Mouse (Mus musculus): ENCODE measurements around the gene Cnot10. TPM values are rescaled to one million over a fixed set of nuclear protein-coding genes. Genes with fewer than 3 reads are reported as not detected.

Gene Cnot10
- total and polyA plus RNA-seq, 2 experiments from 2014 or later = 45.2 to 47.1 TPM

DNA sequence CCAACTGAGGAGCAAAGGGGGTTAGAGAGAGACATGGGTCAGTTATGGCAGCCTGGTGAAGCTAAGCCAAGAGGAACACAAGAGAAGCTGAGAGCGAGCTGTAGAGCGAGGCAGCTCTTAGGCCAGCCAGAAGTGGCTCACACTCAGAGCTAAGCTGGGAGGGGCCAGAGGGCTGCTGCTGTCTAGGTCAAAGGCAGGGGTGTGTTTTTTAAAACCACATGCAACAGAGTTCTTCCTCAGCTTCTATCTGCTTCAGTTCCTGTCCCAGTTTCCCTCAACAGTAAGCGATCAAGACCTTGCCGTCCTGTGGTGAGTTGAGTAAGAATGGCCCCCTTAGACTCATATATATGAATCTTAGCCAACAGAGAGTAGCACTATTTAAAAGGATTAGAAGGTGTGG, 27.0 kb downstream of the Cnot10 start:
- Histone ChIP-seq H3K36me3 (ENCODE audit: insufficient read depth) (peaks cover 63% of the 10 kb centered on the region), H3K9ac (no peak overlapping the region), H3K4me3 (ENCODE audit: low read depth, low read length) (no peak overlapping the region), H3K27ac (ENCODE audit: low read depth, low read length) (no peak overlapping the region), H3K4me2 (ENCODE audit: low read depth) (no peak overlapping the region), H3K27me3 (ENCODE audit: insufficient read depth, low read length) (no peaks in the 10 kb centered on the region), H3K9me3 (ENCODE audit: low read length) (no peaks in the 10 kb centered on the region), H3K4me1 (ENCODE audit: insufficient read depth) (no peaks in the 10 kb centered on the region)
- no peak for TF ChIP-seq CTCF (IDR thresholded peaks at IDR 0.05; ENCODE audit: low read depth)
- ATAC-seq (no peak), DNase-seq (no peak)
- 87% methylated on average over 4 of the region's 4 CpGs for WGBS

GRCm38 (mm10) chr9:114612566-114612965, 27.4 kb downstream of the Cnot10 start:
- H3K4me1 ChIP-seq (ENCODE audit: insufficient read depth) = no peaks in the 10 kb centered on the region
- TF ChIP-seq CTCF (IDR thresholded peaks at IDR 0.05; ENCODE audit: low read depth) = no peak
- H3K4me2 ChIP-seq (ENCODE audit: low read depth) = no peak overlapping the region
- no peak overlapping the region for H3K27ac ChIP-seq (ENCODE audit: low read depth, low read length)
- no peak for ATAC-seq
- H3K4me3 ChIP-seq (ENCODE audit: low read depth, low read length) = no peak overlapping the region
- no peaks in the 10 kb centered on the region for H3K9me3 ChIP-seq (ENCODE audit: low read length)
- 87% methylated on average over 4 of the region's 4 CpGs for WGBS
- DNase-seq = no peak
- no peak overlapping the region for H3K9ac ChIP-seq
- peaks cover 63% of the 10 kb centered on the region for H3K36me3 ChIP-seq (ENCODE audit: insufficient read depth)
- no peaks in the 10 kb centered on the region for H3K27me3 ChIP-seq (ENCODE audit: insufficient read depth, low read length)

DNA sequence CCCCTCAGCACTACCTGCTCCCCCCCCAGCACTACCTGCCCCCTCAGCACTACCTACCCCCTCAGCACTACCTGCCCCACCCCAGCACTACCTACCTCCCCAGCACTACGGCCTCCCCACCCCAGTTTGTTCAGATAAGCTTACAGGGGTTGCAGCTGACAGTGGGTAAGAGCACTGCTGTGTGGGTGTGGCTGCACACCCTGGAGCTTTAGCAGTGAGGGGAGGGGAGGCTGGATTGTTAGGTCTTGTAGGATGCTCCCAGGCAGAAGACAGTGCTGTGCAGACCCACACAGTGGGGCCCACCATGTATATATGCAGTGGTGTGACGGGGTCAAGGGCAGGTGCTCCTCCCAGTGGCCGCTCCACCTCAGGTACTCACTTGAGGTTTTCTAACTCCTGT, 29.7 kb downstream of the Cnot10 start:
- ATAC-seq = no peak
- no peaks in the 10 kb centered on the region for H3K9me3 ChIP-seq (ENCODE audit: low read length)
- WGBS = 96% methylated on average over 3 of the region's 3 CpGs
- H3K4me3 ChIP-seq (ENCODE audit: low read depth, low read length) = no peak overlapping the region
- H3K9ac ChIP-seq = no peak overlapping the region
- peaks cover 67% of the 10 kb centered on the region for H3K36me3 ChIP-seq (ENCODE audit: insufficient read depth)
- no peak for DNase-seq
- no peaks in the 10 kb centered on the region for H3K4me1 ChIP-seq (ENCODE audit: insufficient read depth)
- no peak overlapping the region for H3K4me2 ChIP-seq (ENCODE audit: low read depth)
- H3K27me3 ChIP-seq (ENCODE audit: insufficient read depth, low read length) = no peaks in the 10 kb centered on the region
- no peak overlapping the region for H3K27ac ChIP-seq (ENCODE audit: low read depth, low read length)
- no peak for TF ChIP-seq CTCF (IDR thresholded peaks at IDR 0.05; ENCODE audit: low read depth)

GRCm38 (mm10) chr9:114603876-114604540, 36.0 kb downstream of the Cnot10 start:
- no peak overlapping the region for H3K27ac ChIP-seq (ENCODE audit: low read depth, low read length)
- no peak overlapping the region for H3K9ac ChIP-seq
- 67% methylated on average over 12 of the region's 12 CpGs for WGBS
- DNase-seq (no peak), ATAC-seq (no peak)
- no peaks in the 10 kb centered on the region for H3K4me1 ChIP-seq (ENCODE audit: insufficient read depth)
- H3K9me3 ChIP-seq (ENCODE audit: low read length) = no peaks in the 10 kb centered on the region
- no peak overlapping the region for H3K4me2 ChIP-seq (ENCODE audit: low read depth)
- H3K27me3 ChIP-seq (ENCODE audit: insufficient read depth, low read length) = no peaks in the 10 kb centered on the region
- TF ChIP-seq CTCF (IDR thresholded peaks at IDR 0.05; ENCODE audit: low read depth) = no peak
- H3K4me3 ChIP-seq (ENCODE audit: low read depth, low read length) = no peak overlapping the region
- peaks cover 41% of the 10 kb centered on the region for H3K36me3 ChIP-seq (ENCODE audit: insufficient read depth)

GRCm38 (mm10) chr9:114601096-114601495, 38.9 kb downstream of the Cnot10 start:
- no peak overlapping the region for H3K4me3 ChIP-seq (ENCODE audit: low read depth, low read length)

DNA sequence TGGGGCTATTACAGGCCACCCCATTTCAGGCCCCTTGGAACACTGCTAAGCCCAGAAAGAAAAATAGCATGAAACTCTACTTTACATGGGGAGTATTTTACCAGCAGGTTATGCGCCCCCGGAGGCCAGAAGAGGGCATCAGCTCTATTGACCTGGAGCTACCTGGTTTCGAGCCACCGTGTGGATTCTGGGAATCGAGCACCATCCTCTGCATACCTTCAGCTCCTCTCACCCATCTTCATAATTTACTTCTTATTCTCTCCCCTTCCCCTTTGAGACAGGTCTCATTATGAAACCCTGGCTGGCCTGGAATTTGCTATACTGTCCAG, 55.0 kb downstream of the Cnot10 start:
- Histone ChIP-seq H3K4me2 (ENCODE audit: low read depth) (no peak overlapping the region), H3K27me3 (ENCODE audit: insufficient read depth, low read length) (no peaks in the 10 kb centered on the region), H3K4me1 (ENCODE audit: insufficient read depth) (no peaks in the 10 kb centered on the region), H3K36me3 (ENCODE audit: insufficient read depth) (peaks cover 23% of the 10 kb centered on the region), H3K9me3 (ENCODE audit: low read length) (no peaks in the 10 kb centered on the region), H3K27ac (ENCODE audit: low read depth, low read length) (no peak overlapping the region), H3K9ac (no peak overlapping the region), H3K4me3 (ENCODE audit: low read depth, low read length) (no peak overlapping the region)
- TF ChIP-seq CTCF (IDR thresholded peaks at IDR 0.05; ENCODE audit: low read depth) = peak; percentile 34
- no peak for ATAC-seq
- 45% methylated on average over 5 of the region's 5 CpGs for WGBS
- DNase-seq = no peak

More at GRCm38 (mm10) chr9:114601096-114601495, 38.9 kb downstream of the Cnot10 start:
- DNase-seq (no peak), ATAC-seq (no peak)
- Histone ChIP-seq H3K27me3 (ENCODE audit: insufficient read depth, low read length) (no peaks in the 10 kb centered on the region), H3K27ac (ENCODE audit: low read depth, low read length) (no peak overlapping the region), H3K36me3 (ENCODE audit: insufficient read depth) (peaks cover 46% of the 10 kb centered on the region), H3K4me2 (ENCODE audit: low read depth) (no peak overlapping the region), H3K4me1 (ENCODE audit: insufficient read depth) (no peaks in the 10 kb centered on the region), H3K9me3 (ENCODE audit: low read length) (no peaks in the 10 kb centered on the region), H3K9ac (no peak overlapping the region)
- no peak for TF ChIP-seq CTCF (IDR thresholded peaks at IDR 0.05; ENCODE audit: low read depth)
- 41% methylated on average over 1 of the region's 1 CpGs for WGBS

GRCm38 (mm10) chr9:114584183-114585016, 55.6 kb downstream of the Cnot10 start:
- H3K4me2 ChIP-seq (ENCODE audit: low read depth) = peak overlapping the region; percentile 51
- H3K9ac ChIP-seq = peak overlapping the region; percentile 41; the same call in 1 of the 2 replicates
- peaks cover 20% of the 10 kb centered on the region for H3K36me3 ChIP-seq (ENCODE audit: insufficient read depth)
- no peaks in the 10 kb centered on the region for H3K27me3 ChIP-seq (ENCODE audit: insufficient read depth, low read length)
- peak overlapping the region; percentile 25 for H3K4me3 ChIP-seq (ENCODE audit: low read depth, low read length)
- ATAC-seq (peak; percentile 53; the same call in 1 of the 2 replicates), DNase-seq (no peak)
- no peaks in the 10 kb centered on the region for H3K9me3 ChIP-seq (ENCODE audit: low read length)
- TF ChIP-seq CTCF (IDR thresholded peaks at IDR 0.05; ENCODE audit: low read depth) = no peak
- no peaks in the 10 kb centered on the region for H3K4me1 ChIP-seq (ENCODE audit: insufficient read depth)
- 8% methylated on average over 31 of the region's 31 CpGs for WGBS
- no peak overlapping the region for H3K27ac ChIP-seq (ENCODE audit: low read depth, low read length)

Measured in forebrain, postnatal 0 days (tissue).